Mouse (Mus musculus) forebrain, embryonic 12.5 days (tissue): ENCODE results near the gene Abhd17c. TPM values are rescaled to one million over a fixed set of nuclear protein-coding genes. Genes with fewer than 3 reads are reported as not detected.

Experiments
- ATAC-seq: fragments of 200-750 bp; cut with Nextera tagmentation; 2 replicates; pipeline ENCODE4 v1.8.0; 2017; ENCODE audit warnings: moderate TSS enrichment; ENCODE audit not compliant: low FRiP score
- H3K27ac ChIP-seq: fragments of 300-500 bp; sonication (generic); 2 replicates; pipeline ENCODE4 v1.5.1; 2016; ENCODE audit warnings: mild to moderate bottlenecking
- H3K27me3 ChIP-seq: fragments of 300-500 bp; sonication (generic); 2 replicates; pipeline ENCODE4 v1.6.1; 2016; ENCODE audit warnings: mild to moderate bottlenecking
- H3K36me3 ChIP-seq: fragments of 300-500 bp; sonication (generic); replicated peaks from 2 replicates; pipeline ENCODE4 v1.6.1; 2016; ENCODE audit warnings: mild to moderate bottlenecking
- H3K4me1 ChIP-seq: fragments of 300-500 bp; sonication (generic); 2 replicates; pipeline ENCODE4 v1.6.1; 2016
- H3K4me2 ChIP-seq: fragments of 300-500 bp; sonication (generic); 2 replicates; pipeline ENCODE4 v1.6.1; 2016; ENCODE audit warnings: mild to moderate bottlenecking, moderate library complexity
- H3K4me3 ChIP-seq: fragments of 300-500 bp; sonication (generic); replicated peaks from 2 replicates; pipeline ENCODE4 v1.5.1; 2016; ENCODE audit warnings: mild to moderate bottlenecking
- H3K9ac ChIP-seq: fragments of 300-500 bp; sonication (generic); 2 replicates; pipeline ENCODE4 v1.6.1; 2016; ENCODE audit warnings: mild to moderate bottlenecking
- H3K9me3 ChIP-seq: fragments of 300-500 bp; sonication (generic); 2 replicates; pipeline ENCODE4 v1.6.1; 2016
- WGBS: fragments of 180-500 bp; shearing (Covaris S2); methylation state at CpG from one replicate; pipeline ENCODE4 v1.1.7; 2016; 5-methylcytosine and 5-hydroxymethylcytosine counted together
- polyA plus RNA-seq: library from polyadenylated mRNA; unstranded; fragments of >200 nt; fragmentation: Nextera tagmentation; extraction: Ambion mirVana; gene quantifications from 2 replicates; pipeline ENCODE4 v1.2.1, GENCODE M21; 2016

Gene Abhd17c
- polyA plus RNA-seq, 1 experiment from 2014 or later = 71.4 TPM

DNA sequence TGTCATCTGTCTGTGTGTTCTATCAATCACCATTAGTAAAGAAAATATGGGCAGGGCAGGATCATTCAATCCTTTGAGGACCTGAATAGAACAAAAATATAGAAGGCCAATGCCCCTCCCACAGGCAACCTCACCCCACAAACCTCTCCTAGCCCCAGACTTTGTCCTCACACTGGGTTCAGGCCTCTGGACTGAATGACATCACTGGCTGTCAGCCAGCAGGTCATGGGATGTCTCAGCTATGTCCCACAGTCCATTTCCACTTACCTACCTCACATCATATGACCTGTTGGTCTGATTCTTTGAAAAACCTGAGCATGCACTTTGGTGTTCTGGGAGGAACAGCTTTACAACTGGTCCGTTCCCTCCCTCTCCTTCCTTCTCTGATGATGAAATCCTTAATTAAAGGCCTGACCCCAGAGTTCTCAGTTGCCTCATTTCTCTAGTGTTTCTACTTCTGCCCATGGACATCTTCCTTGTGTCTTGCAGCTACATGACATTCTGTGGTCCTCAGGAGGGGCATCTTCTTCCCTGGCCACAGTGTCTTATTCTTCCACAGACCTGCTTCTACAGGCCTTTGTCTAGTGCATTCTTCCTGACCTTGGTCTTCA is 19.6 kb upstream of the Abhd17c start:
- Histone ChIP-seq H3K4me3 (no peak overlapping the region), H3K27me3 (no peaks in the 10 kb centered on the region), H3K27ac (no peak overlapping the region), H3K9ac (no peak overlapping the region), H3K4me2 (no peak overlapping the region), H3K4me1 (no peaks in the 10 kb centered on the region), H3K9me3 (no peaks in the 10 kb centered on the region), H3K36me3 (no peaks in the 10 kb centered on the region)
- 84% methylated on average over 1 of the region's 1 CpGs for WGBS
- ATAC-seq = no peak

DNA sequence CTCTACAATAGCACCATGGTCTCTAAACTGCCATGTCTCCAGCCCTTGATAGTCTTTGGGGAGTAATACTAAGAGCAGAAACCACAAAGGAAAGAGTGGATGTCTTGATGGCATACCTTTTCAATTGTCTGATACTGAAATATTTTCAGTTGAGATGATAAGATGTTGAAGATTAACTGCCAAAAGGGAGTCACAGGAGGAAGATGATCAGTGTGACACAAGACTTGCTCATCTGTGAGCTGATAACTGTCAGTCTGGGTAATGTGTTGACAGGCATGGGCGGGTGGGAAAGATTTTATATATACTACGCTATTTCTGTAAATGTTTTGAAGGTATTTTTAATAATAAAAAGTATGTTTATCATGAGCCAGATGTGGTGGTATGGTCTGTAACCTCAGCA is 16.7 kb upstream of the Abhd17c start:
- H3K9me3 ChIP-seq = no peaks in the 10 kb centered on the region
- no peak overlapping the region for H3K4me3 ChIP-seq
- H3K4me2 ChIP-seq = no peak overlapping the region
- WGBS = 95% methylated on average over 2 of the region's 2 CpGs
- H3K27ac ChIP-seq = no peak overlapping the region
- H3K4me1 ChIP-seq = no peaks in the 10 kb centered on the region
- no peak overlapping the region for H3K9ac ChIP-seq
- no peak for ATAC-seq
- H3K27me3 ChIP-seq = no peaks in the 10 kb centered on the region
- H3K36me3 ChIP-seq = no peaks in the 10 kb centered on the region

GRCm38 (mm10) chr7:84166721-84167419 is 15.2 kb upstream of the Abhd17c start:
- Histone ChIP-seq H3K27me3 (no peaks in the 10 kb centered on the region), H3K27ac (no peak overlapping the region), H3K4me2 (no peak overlapping the region), H3K4me3 (no peak overlapping the region), H3K4me1 (no peaks in the 10 kb centered on the region), H3K36me3 (no peaks in the 10 kb centered on the region), H3K9ac (no peak overlapping the region), H3K9me3 (no peaks in the 10 kb centered on the region)
- 86% methylated on average over 4 of the region's 4 CpGs for WGBS
- no peak for ATAC-seq

DNA sequence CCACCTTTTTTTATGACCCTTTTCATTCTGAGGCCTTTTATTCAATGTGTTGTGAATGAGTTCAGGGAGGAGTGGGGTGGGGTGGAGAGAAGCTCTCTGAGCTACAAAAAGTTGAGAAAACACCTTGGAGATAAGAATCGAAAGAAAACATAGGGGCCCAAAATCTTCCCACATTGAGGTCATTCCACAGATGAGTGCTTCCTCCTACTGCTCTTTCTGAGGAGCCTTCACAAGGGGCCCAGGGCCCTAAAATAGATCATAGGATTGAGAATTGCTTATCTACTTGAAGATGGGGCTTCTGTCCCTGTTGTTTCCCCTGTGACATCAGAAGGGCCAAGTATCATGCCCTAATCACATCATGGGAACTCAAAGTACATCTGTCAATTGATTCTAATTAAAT is 14.3 kb upstream of the Abhd17c start:
- WGBS = 82% methylated on average over 1 of the region's 1 CpGs
- H3K36me3 ChIP-seq = no peaks in the 10 kb centered on the region
- ATAC-seq = no peak

DNA sequence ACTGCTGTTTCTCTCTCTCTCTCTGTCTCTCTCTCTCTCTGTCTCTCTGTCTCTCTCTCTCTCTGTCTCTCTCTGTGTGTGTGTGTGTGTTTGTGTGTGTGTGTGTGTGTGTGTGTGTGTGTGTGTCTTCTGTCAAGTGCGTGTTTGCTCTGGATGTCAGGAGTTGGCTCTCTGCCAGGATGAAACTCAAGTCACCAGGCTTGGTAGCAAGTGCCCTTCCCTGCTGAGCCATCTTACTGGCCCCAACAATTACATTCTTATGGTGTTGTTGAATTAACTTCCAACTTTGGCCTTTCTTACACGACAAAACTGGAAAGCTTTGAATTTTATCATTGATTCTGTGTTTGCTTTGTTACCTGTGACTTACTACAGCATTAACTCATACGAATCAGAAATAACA is 13.6 kb upstream of the Abhd17c start:
- Histone ChIP-seq H3K9ac (no peak overlapping the region), H3K9me3 (no peaks in the 10 kb centered on the region), H3K4me1 (no peaks in the 10 kb centered on the region), H3K4me3 (no peak overlapping the region), H3K27me3 (no peaks in the 10 kb centered on the region), H3K4me2 (no peak overlapping the region), H3K27ac (no peak overlapping the region), H3K36me3 (no peaks in the 10 kb centered on the region)
- no peak for ATAC-seq
- 69% methylated on average over 3 of the region's 3 CpGs for WGBS

More for the DNA sequence above, 14.3 kb upstream of the Abhd17c start:
- Histone ChIP-seq H3K27ac (no peak overlapping the region), H3K9me3 (no peaks in the 10 kb centered on the region), H3K27me3 (no peaks in the 10 kb centered on the region), H3K9ac (no peak overlapping the region), H3K4me3 (no peak overlapping the region), H3K4me1 (no peaks in the 10 kb centered on the region), H3K4me2 (no peak overlapping the region)

DNA sequence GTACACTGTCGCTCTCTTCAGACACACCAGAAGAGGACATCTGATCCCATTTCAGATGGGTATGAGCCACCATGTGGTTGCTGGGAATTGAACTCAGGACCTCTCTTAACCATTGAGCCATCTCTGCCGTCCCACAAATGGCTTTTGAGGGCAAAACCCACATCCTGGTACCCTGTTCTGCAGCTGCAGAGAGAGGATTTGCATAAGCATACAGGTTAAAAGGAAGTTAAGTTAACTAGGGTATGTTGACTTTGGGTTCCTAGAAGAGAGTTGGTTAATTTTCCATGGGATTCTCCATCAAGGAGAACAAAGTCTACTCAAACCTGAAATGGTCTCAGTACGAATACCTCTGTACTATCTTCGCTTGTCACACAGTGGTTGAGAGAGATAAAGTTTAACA is 13.2 kb upstream of the Abhd17c start:
- Histone ChIP-seq H3K27ac (no peak overlapping the region), H3K36me3 (no peaks in the 10 kb centered on the region), H3K9me3 (no peaks in the 10 kb centered on the region), H3K4me2 (no peak overlapping the region), H3K4me1 (no peaks in the 10 kb centered on the region), H3K4me3 (no peak overlapping the region), H3K27me3 (no peaks in the 10 kb centered on the region), H3K9ac (no peak overlapping the region)
- WGBS = 89% methylated on average over 4 of the region's 4 CpGs
- no peak for ATAC-seq

DNA sequence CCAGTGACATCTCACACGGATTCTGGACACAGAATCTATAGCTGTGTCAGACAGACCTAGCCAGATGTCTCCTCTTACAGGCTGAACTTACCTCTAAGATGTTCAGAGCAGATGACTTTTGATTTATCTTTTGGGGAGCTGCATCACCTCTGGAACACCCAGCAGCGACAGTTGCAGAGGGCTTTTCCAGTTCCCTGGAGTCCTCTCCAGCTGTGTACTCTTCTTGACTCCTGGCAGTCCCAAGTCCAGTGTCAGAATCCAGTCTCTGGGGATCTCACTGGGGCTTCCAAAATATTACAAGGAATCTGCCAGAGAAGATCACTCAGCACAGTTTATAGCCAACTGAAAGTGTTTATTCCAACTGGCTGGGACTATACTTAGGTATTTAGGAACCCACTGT is 12.7 kb upstream of the Abhd17c start:
- H3K4me3 ChIP-seq = no peak overlapping the region
- no peaks in the 10 kb centered on the region for H3K36me3 ChIP-seq
- no peak overlapping the region for H3K4me2 ChIP-seq
- ATAC-seq = no peak
- 73% methylated on average over 2 of the region's 2 CpGs for WGBS
- no peaks in the 10 kb centered on the region for H3K27me3 ChIP-seq
- no peaks in the 10 kb centered on the region for H3K9me3 ChIP-seq
- H3K9ac ChIP-seq = no peak overlapping the region
- no peak overlapping the region for H3K27ac ChIP-seq
- H3K4me1 ChIP-seq = no peaks in the 10 kb centered on the region

DNA sequence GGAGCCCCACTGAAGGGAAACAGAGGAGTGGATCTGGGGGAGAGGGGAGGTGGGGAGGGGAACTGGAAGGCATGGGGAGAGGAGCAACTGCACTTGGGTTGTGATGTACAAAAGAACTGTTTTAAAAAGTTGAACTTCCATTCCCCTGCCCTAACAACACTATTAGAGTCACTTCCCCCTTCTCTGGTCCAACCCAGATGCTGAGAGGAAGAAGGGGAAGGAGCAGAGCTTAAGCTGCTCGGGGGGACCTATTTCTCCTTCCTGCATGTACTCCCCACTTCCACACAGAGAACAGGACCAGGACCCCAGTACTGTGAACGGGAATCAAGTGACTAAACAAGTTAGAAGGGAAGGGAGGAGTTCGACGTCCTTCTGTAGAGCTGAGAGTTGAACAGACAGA is 11.9 kb upstream of the Abhd17c start:
- Histone ChIP-seq H3K27ac (no peak overlapping the region), H3K36me3 (no peaks in the 10 kb centered on the region), H3K4me2 (no peak overlapping the region), H3K9ac (no peak overlapping the region), H3K27me3 (no peaks in the 10 kb centered on the region), H3K4me1 (no peaks in the 10 kb centered on the region), H3K9me3 (no peaks in the 10 kb centered on the region), H3K4me3 (no peak overlapping the region)
- 80% methylated on average over 4 of the region's 4 CpGs for WGBS
- ATAC-seq = no peak

- Histone ChIP-seq H3K27ac (no peak overlapping the region), H3K9me3 (no peaks in the 10 kb centered on the region), H3K36me3 (no peaks in the 10 kb centered on the region), H3K4me2 (no peak overlapping the region), H3K9ac (no peak overlapping the region), H3K27me3 (no peaks in the 10 kb centered on the region), H3K4me1 (no peaks in the 10 kb centered on the region), H3K4me3 (no peak overlapping the region)
- WGBS = 84% methylated on average over 2 of the region's 2 CpGs
- no peak for ATAC-seq
These were observed 7.7 kb upstream of the Abhd17c start for GRCm38 (mm10) chr7:84159414-84159813.

GRCm38 (mm10) chr7:84153821-84154220 is 2.1 kb upstream of the Abhd17c start:
- Histone ChIP-seq H3K4me2 (no peak overlapping the region), H3K27me3 (no peaks in the 10 kb centered on the region), H3K36me3 (no peaks in the 10 kb centered on the region), H3K9me3 (no peaks in the 10 kb centered on the region), H3K9ac (no peak overlapping the region), H3K27ac (no peak overlapping the region), H3K4me3 (no peak overlapping the region), H3K4me1 (peaks cover 22% of the 10 kb centered on the region)
- 92% methylated on average over 4 of the region's 4 CpGs for WGBS
- ATAC-seq = no peak

DNA sequence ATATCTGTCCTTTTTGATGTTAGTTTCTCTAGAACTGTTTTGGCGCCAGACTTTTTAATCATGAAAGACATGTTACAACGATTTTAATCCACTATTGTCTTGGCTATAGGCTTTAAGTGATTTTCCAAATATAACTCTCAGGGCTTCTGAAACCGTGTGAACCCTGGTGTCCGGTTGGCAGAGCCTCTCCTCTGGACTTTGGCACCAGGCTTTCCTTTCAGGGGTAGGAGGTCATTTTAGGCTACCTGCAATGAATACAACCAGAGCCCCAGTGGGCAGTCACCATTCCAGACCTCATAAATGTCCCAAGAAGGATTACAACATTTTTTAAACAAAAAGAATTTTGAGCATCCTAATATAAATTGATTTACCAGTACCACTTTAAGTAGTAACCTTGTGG is 1.1 kb upstream of the Abhd17c start:
- no peaks in the 10 kb centered on the region for H3K36me3 ChIP-seq
- 77% methylated on average over 4 of the region's 4 CpGs for WGBS
- H3K4me1 ChIP-seq = peaks cover 32% of the 10 kb centered on the region
- H3K4me2 ChIP-seq = peak overlapping the region; percentile 75; the same call in 1 of the 2 replicates
- no peaks in the 10 kb centered on the region for H3K9me3 ChIP-seq
- H3K4me3 ChIP-seq = no peak overlapping the region
- ATAC-seq = no peak
- H3K27ac ChIP-seq = no peak overlapping the region
- no peaks in the 10 kb centered on the region for H3K27me3 ChIP-seq
- no peak overlapping the region for H3K9ac ChIP-seq

- Histone ChIP-seq H3K4me2 (peak overlapping the region; percentile 75), H3K36me3 (no peaks in the 10 kb centered on the region), H3K9me3 (no peaks in the 10 kb centered on the region), H3K27ac (no peak overlapping the region), H3K4me3 (peak overlapping the region; percentile 87), H3K9ac (no peak overlapping the region), H3K4me1 (peaks cover 36% of the 10 kb centered on the region), H3K27me3 (no peaks in the 10 kb centered on the region)
- ATAC-seq = peak; percentile 47; the same call in 1 of the 2 replicates
- 71% methylated on average over 6 of the region's 6 CpGs for WGBS
These were observed 681 bp upstream of the Abhd17c start for GRCm38 (mm10) chr7:84152374-84152773.

DNA sequence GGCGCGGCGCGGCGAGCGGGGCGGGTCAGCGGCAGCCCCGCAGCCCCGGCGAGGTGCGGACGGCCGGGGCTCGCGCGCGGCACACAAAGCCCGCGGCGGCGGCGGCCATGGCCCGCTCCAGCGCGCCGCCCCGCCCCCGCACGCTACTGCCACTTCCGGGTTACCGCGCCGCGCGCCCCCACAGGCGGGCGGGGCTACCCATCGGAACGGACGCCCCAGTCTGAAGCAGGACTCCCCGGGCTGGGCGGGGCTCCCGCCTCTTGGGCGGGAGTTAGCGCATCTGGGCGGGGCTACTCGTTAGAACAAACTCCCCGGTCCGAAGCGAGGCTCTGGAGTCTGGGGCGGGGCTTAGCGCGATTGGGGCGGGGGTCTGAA is 254 bp upstream of the Abhd17c start:
- Histone ChIP-seq H3K4me2 (peak overlapping the region; percentile 75), H3K27ac (peak overlapping the region; percentile 95), H3K4me3 (peak overlapping the region; percentile 87), H3K27me3 (no peaks in the 10 kb centered on the region), H3K9me3 (no peaks in the 10 kb centered on the region), H3K36me3 (no peaks in the 10 kb centered on the region), H3K4me1 (peaks cover 38% of the 10 kb centered on the region), H3K9ac (peak overlapping the region; percentile 96)
- under 1% methylated on average over 43 of the region's 55 CpGs for WGBS
- ATAC-seq = peak; percentile 97
